Mouse (Mus musculus): ENCODE results near the gene Evi5l. TPM values are rescaled to one million over a fixed set of nuclear protein-coding genes. Genes with fewer than 3 reads are reported as not detected.

The Evi5l gene
- polyA plus RNA-seq, 1 experiment from 2014 or later = 16.5 TPM

DNA sequence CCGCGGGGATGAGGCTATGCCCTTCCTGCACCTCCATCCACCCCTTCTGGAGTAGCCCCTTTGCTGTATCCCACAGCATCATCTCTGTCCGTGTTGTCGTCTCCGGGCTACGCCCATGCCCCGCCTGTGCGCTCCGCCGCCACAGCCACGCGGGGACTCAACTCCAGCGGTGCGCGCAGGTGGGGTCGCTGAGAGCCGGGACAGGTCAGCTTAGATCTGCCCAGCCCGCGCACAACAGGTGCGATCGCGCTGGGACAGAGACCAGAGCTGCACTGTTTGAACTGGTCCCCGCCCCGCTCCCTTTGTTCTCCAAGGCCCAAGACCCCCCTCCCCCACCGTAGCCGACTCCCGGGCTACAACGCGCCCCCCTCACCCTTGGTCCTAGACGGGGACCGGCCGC lies 92.3 kb downstream of the Evi5l start:
- TF ChIP-seq CTCF (IDR thresholded peaks at IDR 0.05; ENCODE audit: low read depth) = no peak
- no peaks in the 10 kb centered on the region for H3K27me3 ChIP-seq (ENCODE audit: insufficient read depth, low read length)
- peak overlapping the region; percentile 47; the same call in 1 of the 2 replicates for H3K27ac ChIP-seq
- H3K4me1 ChIP-seq (replicated peaks; ENCODE audit: insufficient read depth, low read length) = peaks cover 7% of the 10 kb centered on the region; the same call in 1 of the 2 replicates
- ATAC-seq (replicated peaks; ENCODE audit: low FRiP score, low read depth) (peak; percentile 71), DNase-seq (ENCODE audit: low spot score) (no peak)
- H3K36me3 ChIP-seq (ENCODE audit: insufficient read depth, low read length) = peaks cover 34% of the 10 kb centered on the region
- H3K4me2 ChIP-seq (ENCODE audit: low read length) = peak overlapping the region; percentile 75
- 1% methylated on average over 32 of the region's 32 CpGs for WGBS
- peak overlapping the region; percentile 72 for H3K4me3 ChIP-seq (replicated peaks; ENCODE audit: low read depth, low read length)
- no peaks in the 10 kb centered on the region for H3K9me3 ChIP-seq (replicated peaks; ENCODE audit: low read length)
- H3K9ac ChIP-seq (ENCODE audit: low read depth, low read length) = peak overlapping the region; percentile 74

DNA sequence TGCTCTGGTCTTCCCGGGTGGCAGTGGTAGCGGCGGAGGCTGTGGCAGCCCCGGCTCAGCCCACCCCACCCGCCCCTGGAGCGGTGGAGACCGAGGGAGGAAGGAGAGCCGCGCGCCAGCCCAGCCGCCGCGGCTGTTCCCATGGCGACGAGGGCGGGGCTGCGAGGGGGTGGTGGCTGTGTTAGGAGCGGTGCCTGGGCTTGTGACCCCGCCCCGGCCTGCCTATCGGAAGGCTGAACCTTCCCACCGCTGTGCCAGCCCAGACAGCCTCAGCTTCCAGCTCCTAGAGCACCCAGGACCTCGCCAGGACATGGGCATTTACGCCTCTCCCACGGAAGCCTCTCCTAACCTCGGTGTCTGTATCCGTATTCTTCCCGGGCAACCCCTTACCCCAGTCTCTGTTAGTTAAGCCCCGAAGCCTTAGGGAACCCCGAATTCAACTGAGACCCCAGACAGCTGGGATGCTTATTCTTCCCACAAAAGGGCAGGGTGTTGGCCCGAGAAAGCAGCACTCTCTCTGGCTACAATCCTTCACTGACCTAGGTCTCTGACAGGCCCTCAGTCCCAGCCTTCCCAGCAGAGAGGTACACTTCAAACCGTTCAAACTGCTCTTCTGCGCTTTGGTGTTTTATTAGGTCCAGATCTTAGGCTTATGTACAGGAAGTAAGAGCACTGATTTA lies 92.9 kb downstream of the Evi5l start, which contains the start of gene Ctxn1:
Gene Ctxn1, minus strand, starts transcription at position 150 of the 680 bp plus-strand sequence.
- peak; percentile 95 for DNase-seq (ENCODE audit: low spot score)
- Histone ChIP-seq H3K4me2 (ENCODE audit: low read length) (peak within 1 kb of the TSS; percentile 75), H3K4me3 (replicated peaks; ENCODE audit: low read depth, low read length) (peak within 1 kb of the TSS; percentile 72), H3K27me3 (ENCODE audit: insufficient read depth, low read length) (no peaks in the 10 kb centered on the region), H3K9me3 (replicated peaks; ENCODE audit: low read length) (no peaks in the 10 kb centered on the region), H3K27ac (peak within 1 kb of the TSS; percentile 47; the same call in 1 of the 2 replicates), H3K36me3 (ENCODE audit: insufficient read depth, low read length) (peaks cover 35% of the 10 kb centered on the region), H3K4me1 (replicated peaks; ENCODE audit: insufficient read depth, low read length) (peaks cover 5% of the 10 kb centered on the region; the same call in 1 of the 2 replicates), H3K9ac (ENCODE audit: low read depth, low read length) (peak within 1 kb of the TSS; percentile 74)
- TF ChIP-seq CTCF (IDR thresholded peaks at IDR 0.05; ENCODE audit: low read depth) = 0 out of 2 replicates have a peak, but pooled peaks have one; percentile 4
- 5% methylated on average over 32 of the region's 33 CpGs for WGBS
- ATAC-seq (replicated peaks; ENCODE audit: low FRiP score, low read depth) = peak; percentile 92

DNA sequence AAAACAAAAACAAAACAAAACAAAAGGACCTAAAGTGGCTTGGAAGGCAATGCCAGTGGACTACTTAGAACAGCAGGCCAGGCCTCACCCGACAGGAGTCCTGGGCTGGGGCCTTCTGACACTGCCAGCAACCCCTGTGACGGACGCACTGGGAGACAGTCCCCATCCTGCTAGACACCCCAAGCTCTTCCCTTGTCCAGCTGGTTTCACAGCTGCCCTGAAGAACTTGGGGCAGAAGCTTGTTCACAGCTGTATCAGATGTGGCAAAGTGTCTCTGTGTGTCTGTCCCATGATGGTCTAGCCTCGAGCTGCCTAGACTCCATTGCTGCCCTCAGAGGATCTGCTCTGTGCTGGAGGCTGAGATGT lies 93.4 kb downstream of the Evi5l start:
- Histone ChIP-seq H3K36me3 (ENCODE audit: insufficient read depth, low read length) (peaks cover 36% of the 10 kb centered on the region), H3K4me1 (replicated peaks; ENCODE audit: insufficient read depth, low read length) (0 out of 2 replicates have a peak, but pooled peaks cover 4% of the 10 kb centered on the region), H3K9me3 (replicated peaks; ENCODE audit: low read length) (no peaks in the 10 kb centered on the region), H3K4me2 (ENCODE audit: low read length) (no peak overlapping the region), H3K27ac (no peak overlapping the region), H3K27me3 (ENCODE audit: insufficient read depth, low read length) (no peaks in the 10 kb centered on the region), H3K9ac (ENCODE audit: low read depth, low read length) (0 out of 2 replicates have a peak overlapping the region, but pooled peaks have one; percentile 2), H3K4me3 (replicated peaks; ENCODE audit: low read depth, low read length) (no peak overlapping the region)
- WGBS = 76% methylated on average over 4 of the region's 4 CpGs
- DNase-seq (ENCODE audit: low spot score) (no peak), ATAC-seq (replicated peaks; ENCODE audit: low FRiP score, low read depth) (no peak)
- no peak for TF ChIP-seq CTCF (IDR thresholded peaks at IDR 0.05; ENCODE audit: low read depth)

Other genes starting within 250 kb of the Evi5l start
- not detected in 2 replicates for gene Cd209b, start 239.7 kb upstream of the Evi5l start, polyA plus RNA-seq (2015; fragmentation: Nextera tagmentation; extraction: Ambion mirVana)
- gene Cd209c, start 211.8 kb upstream of the Evi5l start, polyA plus RNA-seq (2015; fragmentation: Nextera tagmentation; extraction: Ambion mirVana) = 0.23 and 0.24 TPM in 2 replicates
- gene Cd209f, start 60.7 kb upstream of the Evi5l start, polyA plus RNA-seq (2015; fragmentation: Nextera tagmentation; extraction: Ambion mirVana) = 0.08 and 0.19 TPM in 2 replicates
- not detected in 2 replicates for gene Cd209g, start 32.5 kb upstream of the Evi5l start, polyA plus RNA-seq (2015; fragmentation: Nextera tagmentation; extraction: Ambion mirVana)
- gene Prr36, start 50.9 kb downstream of the Evi5l start, polyA plus RNA-seq (2015; fragmentation: Nextera tagmentation; extraction: Ambion mirVana) = 2.8 and 3.0 TPM in 2 replicates
- gene Lrrc8e, start 60.3 kb downstream of the Evi5l start, polyA plus RNA-seq (2015; fragmentation: Nextera tagmentation; extraction: Ambion mirVana) = 1.6 and 1.8 TPM in 2 replicates
- gene Map2k7, start 72.2 kb downstream of the Evi5l start, polyA plus RNA-seq (2015; fragmentation: Nextera tagmentation; extraction: Ambion mirVana) = 28.0 and 30.1 TPM in 2 replicates
- 0.97 and 1.2 TPM in 2 replicates for gene Gm49320, start 72.3 kb downstream of the Evi5l start, polyA plus RNA-seq (2015; fragmentation: Nextera tagmentation; extraction: Ambion mirVana)
- gene Tgfbr3l, start 81.6 kb downstream of the Evi5l start, polyA plus RNA-seq (2015; fragmentation: Nextera tagmentation; extraction: Ambion mirVana) = 2.3 and 2.9 TPM in 2 replicates
- gene Snapc2, start 86.5 kb downstream of the Evi5l start, polyA plus RNA-seq (2015; fragmentation: Nextera tagmentation; extraction: Ambion mirVana) = 42.4 and 43.1 TPM in 2 replicates
- 78.0 and 78.6 TPM in 2 replicates for gene Ctxn1, start 92.7 kb downstream of the Evi5l start, polyA plus RNA-seq (2015; fragmentation: Nextera tagmentation; extraction: Ambion mirVana)
- gene Timm44, start 109.3 kb downstream of the Evi5l start, polyA plus RNA-seq (2015; fragmentation: Nextera tagmentation; extraction: Ambion mirVana) = 61.1 and 64.7 TPM in 2 replicates
- gene Ccl25, start 158.6 kb downstream of the Evi5l start, polyA plus RNA-seq (2015; fragmentation: Nextera tagmentation; extraction: Ambion mirVana) = 10.0 and 10.4 TPM in 2 replicates
- 162 and 180 TPM in 2 replicates for gene Elavl1, start 158.8 kb downstream of the Evi5l start, polyA plus RNA-seq (2015; fragmentation: Nextera tagmentation; extraction: Ambion mirVana)